Mouse (Mus musculus): ENCODE data around the gene Rgl2. TPM values are rescaled to one million over a fixed set of nuclear protein-coding genes. Genes with fewer than 3 reads are reported as not detected.
"Not testable (repeated sequence)": the region's sequence is repeated elsewhere in the genome, so short reads cannot be mapped to it uniquely, and the experiment has no call there.

Gene Rgl2
- polyA plus RNA-seq, 1 experiment from 2014 or later = 28.2 TPM

DNA sequence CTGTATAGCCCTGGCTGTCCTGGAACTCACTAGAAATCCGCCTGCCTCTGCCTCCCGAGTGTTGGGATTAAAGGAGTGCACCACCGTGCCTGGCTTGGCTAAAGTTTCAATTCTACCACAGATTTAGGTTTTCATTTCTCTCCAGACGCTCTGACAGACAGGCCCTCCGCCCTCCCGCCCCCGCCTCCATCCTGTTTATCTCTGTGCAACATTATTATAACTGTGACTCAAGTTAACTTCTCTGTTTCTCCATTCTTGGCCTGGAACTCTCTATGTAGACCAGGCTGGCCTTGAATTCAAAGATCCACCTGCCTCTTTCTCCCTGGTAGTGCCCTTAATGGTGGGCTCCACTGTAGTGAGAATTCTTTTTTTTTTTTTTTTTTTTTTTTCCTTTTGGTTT, 26.9 kb upstream of the Rgl2 start:
- Histone ChIP-seq H3K27me3 (ENCODE audit: control insufficient read depth, insufficient read depth, low read length) (no peaks in the 10 kb centered on the region), H3K4me2 (replicated peaks; ENCODE audit: low read depth, low read length) (no peak overlapping the region), H3K4me3 (ENCODE audit: low read length) (no peak overlapping the region), H3K9ac (ENCODE audit: low read depth, low read length) (no peak overlapping the region), H3K27ac (ENCODE audit: low read depth, low read length) (no peak overlapping the region), H3K9me3 (ENCODE audit: control insufficient read depth, low read length) (no peaks in the 10 kb centered on the region), H3K4me1 (ENCODE audit: control insufficient read depth, insufficient read depth, low read length) (no peaks in the 10 kb centered on the region), H3K36me3 (ENCODE audit: control insufficient read depth, insufficient read depth, low read length) (no peaks in the 10 kb centered on the region)
- no peak for ATAC-seq (ENCODE audit: low FRiP score, low TSS enrichment)
- WGBS = 75% methylated on average over 7 of the region's 7 CpGs

- H3K4me3 ChIP-seq (ENCODE audit: low read length); H3K4me1 ChIP-seq (ENCODE audit: control insufficient read depth, insufficient read depth, low read length); H3K9me3 ChIP-seq (ENCODE audit: control insufficient read depth, low read length); H3K27ac ChIP-seq (ENCODE audit: low read depth, low read length); H3K4me2 ChIP-seq (replicated peaks; ENCODE audit: low read depth, low read length); ATAC-seq (ENCODE audit: low FRiP score, low TSS enrichment); H3K36me3 ChIP-seq (ENCODE audit: control insufficient read depth, insufficient read depth, low read length); H3K9ac ChIP-seq (ENCODE audit: low read depth, low read length); H3K27me3 ChIP-seq (ENCODE audit: control insufficient read depth, insufficient read depth, low read length): not testable (repeated sequence)
- 71% methylated on average over 6 of the region's 6 CpGs for WGBS
Observed at GRCm38 (mm10) chr17:33903911-33904651, 25.3 kb upstream of the Rgl2 start.

- not testable (repeated sequence) for ATAC-seq (ENCODE audit: low FRiP score, low TSS enrichment); H3K4me1 ChIP-seq (ENCODE audit: control insufficient read depth, insufficient read depth, low read length); H3K9ac ChIP-seq (ENCODE audit: low read depth, low read length); H3K27ac ChIP-seq (ENCODE audit: low read depth, low read length); H3K4me3 ChIP-seq (ENCODE audit: low read length); H3K36me3 ChIP-seq (ENCODE audit: control insufficient read depth, insufficient read depth, low read length); H3K9me3 ChIP-seq (ENCODE audit: control insufficient read depth, low read length); H3K4me2 ChIP-seq (replicated peaks; ENCODE audit: low read depth, low read length); H3K27me3 ChIP-seq (ENCODE audit: control insufficient read depth, insufficient read depth, low read length)
- 24% methylated on average over 4 of the region's 4 CpGs for WGBS
Observed at GRCm38 (mm10) chr17:33904835-33905234, 24.5 kb upstream of the Rgl2 start, which contains the start of gene Platr17. Platr17 (plus strand) TSS chr17:33905135.

DNA sequence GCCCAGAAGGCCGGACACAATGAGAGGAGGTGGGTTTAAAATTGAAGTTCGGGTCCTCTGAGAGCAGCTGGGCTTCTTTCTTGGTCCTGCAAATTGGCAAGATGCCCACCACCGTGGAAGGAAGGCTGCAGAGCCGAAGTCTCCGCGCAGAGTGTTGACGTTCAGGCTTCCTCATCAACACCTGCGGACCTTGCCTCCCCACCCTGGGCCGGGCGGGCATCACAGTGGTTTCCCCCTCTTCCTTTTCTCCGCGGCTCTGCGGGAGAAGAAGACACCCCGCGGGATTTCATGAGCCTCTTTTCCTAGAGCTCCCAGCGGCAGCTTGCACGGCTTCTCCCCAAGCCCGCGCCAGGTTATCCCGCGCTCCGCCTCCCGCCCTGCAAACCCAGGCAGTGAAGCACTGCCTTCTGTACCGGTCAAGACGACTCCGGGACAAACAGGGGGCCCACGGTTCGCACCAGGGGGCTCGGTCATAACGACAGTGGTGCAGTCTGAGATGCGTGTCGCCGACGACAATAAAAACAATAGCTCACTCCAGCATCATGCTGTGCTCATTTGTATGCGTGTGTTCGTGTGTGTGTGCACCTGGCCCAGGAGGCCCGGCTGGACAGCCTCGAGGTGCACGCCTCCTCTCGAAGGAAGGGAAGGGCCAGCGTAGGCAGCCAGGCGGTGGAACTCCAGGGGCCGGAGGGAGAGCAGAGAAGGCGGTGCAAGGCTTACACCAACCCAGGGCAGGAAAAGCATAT, 20.8 kb upstream of the Rgl2 start:
- H3K9me3 ChIP-seq (ENCODE audit: control insufficient read depth, low read length) = no peaks in the 10 kb centered on the region
- H3K4me2 ChIP-seq (replicated peaks; ENCODE audit: low read depth, low read length) = peak overlapping the region; percentile 99
- H3K4me3 ChIP-seq (ENCODE audit: low read length) = peak overlapping the region; percentile 80
- H3K27me3 ChIP-seq (ENCODE audit: control insufficient read depth, insufficient read depth, low read length) = no peaks in the 10 kb centered on the region
- H3K4me1 ChIP-seq (ENCODE audit: control insufficient read depth, insufficient read depth, low read length) = peaks cover 17% of the 10 kb centered on the region
- H3K9ac ChIP-seq (ENCODE audit: low read depth, low read length) = peak overlapping the region; percentile 73
- H3K36me3 ChIP-seq (ENCODE audit: control insufficient read depth, insufficient read depth, low read length) = peaks cover 26% of the 10 kb centered on the region
- H3K27ac ChIP-seq (ENCODE audit: low read depth, low read length) = peak overlapping the region; percentile 89
- ATAC-seq (ENCODE audit: low FRiP score, low TSS enrichment) = peak; percentile 59; the same call in 1 of the 2 replicates
- under 1% methylated on average over 43 of the region's 44 CpGs for WGBS

GRCm38 (mm10) chr17:33909077-33909868, 20.1 kb upstream of the Rgl2 start, which contains the start of gene Daxx:
Daxx (plus strand) TSS chr17:33909414.
- H3K9ac ChIP-seq (ENCODE audit: low read depth, low read length) = peak within 1 kb of the TSS; percentile 79
- H3K4me2 ChIP-seq (replicated peaks; ENCODE audit: low read depth, low read length) = peak within 1 kb of the TSS; percentile 99
- H3K27me3 ChIP-seq (ENCODE audit: control insufficient read depth, insufficient read depth, low read length) = no peaks in the 10 kb centered on the region
- H3K4me3 ChIP-seq (ENCODE audit: low read length) = peak within 1 kb of the TSS; percentile 80
- WGBS = under 1% methylated on average over 68 of the region's 68 CpGs
- H3K9me3 ChIP-seq (ENCODE audit: control insufficient read depth, low read length) = no peaks in the 10 kb centered on the region
- peaks cover 17% of the 10 kb centered on the region for H3K4me1 ChIP-seq (ENCODE audit: control insufficient read depth, insufficient read depth, low read length)
- H3K27ac ChIP-seq (ENCODE audit: low read depth, low read length) = peak within 1 kb of the TSS; percentile 89
- peak; percentile 96 for ATAC-seq (ENCODE audit: low FRiP score, low TSS enrichment)
- peaks cover 34% of the 10 kb centered on the region for H3K36me3 ChIP-seq (ENCODE audit: control insufficient read depth, insufficient read depth, low read length)

DNA sequence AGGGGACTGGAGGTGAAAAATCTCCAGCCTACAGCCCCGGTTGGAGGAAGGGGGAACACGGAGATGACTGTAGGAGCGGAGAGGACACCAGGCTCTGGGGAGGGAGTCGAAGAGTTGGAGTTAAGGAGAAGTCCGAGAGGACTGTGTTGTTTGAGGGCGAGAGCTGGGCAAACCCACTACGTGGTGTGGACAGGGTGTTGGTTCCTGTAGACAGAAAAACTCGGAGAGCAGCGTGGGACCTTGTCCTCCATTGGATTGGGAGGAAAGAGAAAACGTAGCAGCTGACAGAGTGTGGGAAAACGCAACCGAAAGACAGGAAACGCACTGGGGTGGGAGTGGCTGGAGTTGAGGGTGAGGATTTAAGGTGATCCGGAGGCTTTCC, 19.5 kb upstream of the Rgl2 start:
- peak overlapping the region; percentile 80 for H3K4me3 ChIP-seq (ENCODE audit: low read length)
- peaks cover 17% of the 10 kb centered on the region for H3K4me1 ChIP-seq (ENCODE audit: control insufficient read depth, insufficient read depth, low read length)
- peak; percentile 3; the same call in 1 of the 2 replicates for ATAC-seq (ENCODE audit: low FRiP score, low TSS enrichment)
- WGBS = 0% methylated on average over 14 of the region's 14 CpGs
- H3K27ac ChIP-seq (ENCODE audit: low read depth, low read length) = peak overlapping the region; percentile 82
- H3K27me3 ChIP-seq (ENCODE audit: control insufficient read depth, insufficient read depth, low read length) = no peaks in the 10 kb centered on the region
- H3K36me3 ChIP-seq (ENCODE audit: control insufficient read depth, insufficient read depth, low read length) = peaks cover 38% of the 10 kb centered on the region
- peak overlapping the region; percentile 79 for H3K9ac ChIP-seq (ENCODE audit: low read depth, low read length)
- no peaks in the 10 kb centered on the region for H3K9me3 ChIP-seq (ENCODE audit: control insufficient read depth, low read length)
- peak overlapping the region; percentile 76 for H3K4me2 ChIP-seq (replicated peaks; ENCODE audit: low read depth, low read length)

DNA sequence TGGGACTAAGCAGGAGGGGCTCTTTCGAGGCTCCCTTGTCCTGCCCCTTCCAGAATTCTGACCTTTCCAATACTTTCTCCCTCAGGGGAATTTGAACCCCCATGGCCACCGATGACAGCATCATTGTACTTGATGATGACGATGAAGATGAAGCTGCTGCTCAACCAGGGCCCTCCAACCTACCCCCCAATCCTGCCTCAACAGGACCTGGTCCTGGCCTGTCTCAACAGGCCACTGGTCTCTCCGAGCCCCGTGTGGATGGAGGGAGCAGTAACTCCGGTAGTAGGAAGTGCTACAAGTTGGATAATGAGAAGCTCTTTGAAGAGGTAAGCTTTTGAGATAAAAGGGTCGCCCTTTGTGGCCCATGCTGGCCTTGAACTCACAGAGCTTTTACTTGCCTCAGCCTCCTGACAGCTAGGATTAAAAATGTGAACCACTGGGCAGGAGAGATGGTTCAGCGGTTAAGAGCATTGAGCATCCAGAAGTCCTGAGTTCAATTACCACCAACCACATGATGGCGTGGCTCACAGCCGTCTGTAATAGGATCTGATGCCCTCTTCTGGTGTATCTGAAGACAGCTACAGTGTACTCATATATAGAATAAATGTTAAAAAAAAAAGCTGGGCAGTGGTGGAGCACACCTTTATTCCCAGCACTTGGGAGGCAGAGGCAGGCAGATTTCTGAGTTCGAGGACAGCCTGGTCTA, 18.8 kb upstream of the Rgl2 start:
- H3K4me3 ChIP-seq (ENCODE audit: low read length) = peak overlapping the region; percentile 80
- peak overlapping the region; percentile 79 for H3K9ac ChIP-seq (ENCODE audit: low read depth, low read length)
- no peaks in the 10 kb centered on the region for H3K27me3 ChIP-seq (ENCODE audit: control insufficient read depth, insufficient read depth, low read length)
- ATAC-seq (ENCODE audit: low FRiP score, low TSS enrichment) = no peak
- H3K4me2 ChIP-seq (replicated peaks; ENCODE audit: low read depth, low read length) = peak overlapping the region; percentile 76
- H3K9me3 ChIP-seq (ENCODE audit: control insufficient read depth, low read length) = no peaks in the 10 kb centered on the region
- WGBS = 48% methylated on average over 11 of the region's 11 CpGs
- peaks cover 42% of the 10 kb centered on the region for H3K36me3 ChIP-seq (ENCODE audit: control insufficient read depth, insufficient read depth, low read length)
- H3K27ac ChIP-seq (ENCODE audit: low read depth, low read length) = peak overlapping the region; percentile 82; the same call in 1 of the 2 replicates
- H3K4me1 ChIP-seq (ENCODE audit: control insufficient read depth, insufficient read depth, low read length) = peaks cover 20% of the 10 kb centered on the region

- H3K27me3 ChIP-seq (ENCODE audit: control insufficient read depth, insufficient read depth, low read length) = no peaks in the 10 kb centered on the region
- peak overlapping the region; percentile 24 for H3K4me2 ChIP-seq (replicated peaks; ENCODE audit: low read depth, low read length)
- no peak for ATAC-seq (ENCODE audit: low FRiP score, low TSS enrichment)
- no peak overlapping the region for H3K4me3 ChIP-seq (ENCODE audit: low read length)
- WGBS = 54% methylated on average over 31 of the region's 31 CpGs
- H3K4me1 ChIP-seq (ENCODE audit: control insufficient read depth, insufficient read depth, low read length) = peaks cover 20% of the 10 kb centered on the region
- no peaks in the 10 kb centered on the region for H3K9me3 ChIP-seq (ENCODE audit: control insufficient read depth, low read length)
- H3K9ac ChIP-seq (ENCODE audit: low read depth, low read length) = peak overlapping the region; percentile 23
- H3K27ac ChIP-seq (ENCODE audit: low read depth, low read length) = peak overlapping the region; percentile 30; the same call in 1 of the 2 replicates
- H3K36me3 ChIP-seq (ENCODE audit: control insufficient read depth, insufficient read depth, low read length) = peaks cover 42% of the 10 kb centered on the region
Observed at GRCm38 (mm10) chr17:33911052-33911812, 18.1 kb upstream of the Rgl2 start.
